Mouse (Mus musculus) thymus, postnatal 25 days (tissue): Measurements from ENCODE around the gene Cacna1d.

Source experiments
- DNase-seq: peaks from one replicate; pipeline ENCODE4 v3.0.0; 2022

The Cacna1d gene

DNA sequence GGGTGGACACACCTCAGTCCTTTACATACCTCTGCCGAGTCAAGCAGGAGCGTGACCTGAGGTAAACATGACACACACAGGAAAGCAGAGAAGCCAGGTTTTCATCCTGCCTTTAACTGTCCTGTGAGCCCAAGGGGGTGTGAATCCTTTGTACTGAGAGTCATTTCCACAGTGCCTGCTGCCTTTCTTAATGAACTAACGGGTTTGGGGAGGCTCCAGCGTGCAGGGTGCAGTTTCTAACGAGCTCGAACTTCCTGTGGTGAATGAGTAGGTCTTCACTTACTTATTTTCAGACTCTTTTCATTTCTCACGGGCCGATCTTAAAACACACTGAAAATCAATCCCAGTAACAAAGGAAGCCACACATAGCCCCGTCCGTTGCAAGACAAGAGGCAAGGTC is 476.8 kb downstream of the Cacna1d start:
- DNase-seq = peak; percentile 58

DNA sequence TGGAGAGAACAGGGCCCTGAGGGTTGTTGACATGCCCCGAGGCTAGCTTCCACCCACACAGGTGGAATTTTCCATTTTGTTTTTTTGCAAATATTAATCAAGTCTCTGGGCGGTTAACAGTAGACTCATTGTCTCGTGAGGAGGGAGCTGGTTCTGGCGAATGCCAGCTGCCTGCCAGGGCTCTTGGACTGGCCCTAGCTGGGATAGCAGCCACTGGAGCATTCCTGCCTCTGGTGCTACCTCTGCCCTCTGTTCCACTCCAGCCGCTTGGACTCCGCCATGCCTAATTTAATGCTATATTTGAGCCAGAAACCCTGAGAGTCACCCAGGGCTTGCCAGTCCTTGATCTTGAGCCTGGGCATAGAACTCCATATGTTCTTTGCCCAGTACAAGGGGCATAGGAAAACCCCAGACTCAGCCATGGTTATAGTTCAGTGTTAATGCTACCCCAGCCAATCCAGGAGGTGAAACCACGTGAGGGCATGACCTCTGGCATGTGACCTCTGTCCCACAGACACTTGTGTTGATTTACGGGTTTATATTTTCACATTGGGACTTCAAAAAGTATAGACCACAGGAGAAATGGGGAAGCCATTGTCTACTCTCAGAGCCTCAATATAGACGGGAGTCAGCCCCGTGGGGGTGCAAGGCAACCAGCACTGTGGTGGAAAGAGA is 479.2 kb downstream of the Cacna1d start:
- no peak for DNase-seq

DNA sequence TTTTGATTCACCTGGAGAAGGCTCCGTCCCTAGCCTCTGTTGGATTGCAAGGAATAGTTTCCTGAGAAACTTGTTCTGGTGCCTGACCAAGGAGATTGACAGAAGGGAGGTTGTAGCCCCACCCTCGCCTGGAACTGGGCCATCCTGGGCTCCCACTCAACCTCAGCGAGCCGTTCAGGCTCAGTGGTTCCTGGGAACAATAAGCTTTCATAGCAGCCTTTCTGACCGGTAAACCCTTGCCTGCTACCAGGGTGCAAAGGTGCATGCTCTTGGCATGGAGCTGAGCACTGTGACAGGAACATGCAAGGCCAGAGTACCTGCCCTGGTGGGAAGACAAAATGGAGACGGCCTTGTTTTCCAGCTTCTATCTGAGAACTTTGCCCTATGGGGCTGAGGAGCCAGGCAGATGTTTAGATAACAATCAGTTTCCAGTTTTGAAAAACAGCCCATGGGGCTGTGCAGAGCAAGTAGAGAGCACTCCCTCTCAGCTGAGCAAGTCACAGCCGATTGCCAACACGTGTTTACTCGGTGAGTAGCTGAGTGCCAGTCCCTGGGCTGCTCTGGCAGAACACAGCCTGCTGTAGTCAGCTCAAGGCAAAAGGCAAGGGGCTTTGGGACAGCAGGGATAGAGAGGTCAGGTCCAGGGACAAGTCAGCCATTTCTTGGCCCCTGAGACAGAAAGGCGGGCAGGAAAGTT is 481.2 kb downstream of the Cacna1d start:
- peak; percentile 59 for DNase-seq

DNA sequence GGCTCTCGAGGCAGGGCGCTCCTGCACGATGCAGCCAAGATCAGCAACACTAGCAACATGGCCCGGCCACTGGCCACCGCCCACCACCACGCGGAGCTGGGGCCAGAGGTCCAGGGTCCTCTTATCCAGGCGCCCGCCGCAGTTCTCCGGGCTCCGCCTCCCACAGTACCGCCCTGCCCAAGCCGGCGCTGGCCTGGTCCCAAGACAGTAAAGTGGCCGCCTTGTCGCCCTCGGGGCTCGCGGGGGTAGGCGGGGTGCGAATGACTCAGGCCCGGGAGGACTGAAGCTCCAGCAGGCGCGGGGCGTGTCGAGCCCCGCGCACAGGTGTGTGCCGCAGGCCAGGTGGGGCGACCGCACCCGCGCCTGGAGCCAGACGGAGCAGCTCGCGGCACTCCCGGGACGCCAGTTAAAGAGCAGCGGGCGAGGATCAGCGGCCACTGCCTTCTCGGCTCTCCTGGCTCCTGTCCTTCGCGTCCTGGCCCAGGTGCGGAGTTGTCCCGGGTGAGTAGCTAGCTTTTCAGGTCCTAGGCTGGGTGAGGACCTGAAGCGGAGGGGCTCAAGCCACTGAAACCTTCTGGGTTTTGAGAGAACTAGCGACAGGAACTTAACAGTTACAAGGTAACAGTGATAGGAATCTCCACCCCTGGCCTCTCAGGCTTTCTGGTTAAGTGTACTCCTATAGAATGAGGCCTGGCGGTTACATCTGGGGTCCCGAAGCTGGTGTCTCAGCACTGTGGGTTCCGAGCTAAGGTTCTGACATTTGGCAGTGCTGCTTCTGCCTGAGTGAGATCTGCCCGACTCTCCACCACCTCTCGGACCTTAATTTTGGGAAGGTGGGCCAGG is 482.3 kb downstream of the Cacna1d start, which contains the start of the genes Il17rb and Chdh:
Gene Il17rb, minus strand, starts transcription at position 164 of the 843 bp plus-strand sequence.
Gene Chdh, plus strand, starts transcription at position 291 of the 843 bp plus-strand sequence.
- DNase-seq = peak; percentile 59

DNA sequence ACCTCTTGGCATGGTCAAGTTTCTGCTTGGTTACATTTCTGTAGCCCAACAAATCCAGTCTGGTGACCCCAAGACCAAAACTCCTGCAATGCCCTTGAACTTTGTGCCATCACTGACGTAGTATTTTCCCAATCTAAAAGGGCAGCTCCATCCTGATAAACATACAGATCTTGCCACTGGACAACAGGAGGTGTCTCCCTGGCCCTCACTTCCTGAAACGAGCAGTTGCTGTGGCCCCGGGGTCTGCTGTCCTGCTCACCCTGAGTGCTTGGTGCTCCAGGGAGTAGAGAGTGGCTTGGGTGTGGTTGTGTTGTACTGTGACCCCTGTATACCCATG is 491.8 kb downstream of the Cacna1d start:
- no peak for DNase-seq

DNA sequence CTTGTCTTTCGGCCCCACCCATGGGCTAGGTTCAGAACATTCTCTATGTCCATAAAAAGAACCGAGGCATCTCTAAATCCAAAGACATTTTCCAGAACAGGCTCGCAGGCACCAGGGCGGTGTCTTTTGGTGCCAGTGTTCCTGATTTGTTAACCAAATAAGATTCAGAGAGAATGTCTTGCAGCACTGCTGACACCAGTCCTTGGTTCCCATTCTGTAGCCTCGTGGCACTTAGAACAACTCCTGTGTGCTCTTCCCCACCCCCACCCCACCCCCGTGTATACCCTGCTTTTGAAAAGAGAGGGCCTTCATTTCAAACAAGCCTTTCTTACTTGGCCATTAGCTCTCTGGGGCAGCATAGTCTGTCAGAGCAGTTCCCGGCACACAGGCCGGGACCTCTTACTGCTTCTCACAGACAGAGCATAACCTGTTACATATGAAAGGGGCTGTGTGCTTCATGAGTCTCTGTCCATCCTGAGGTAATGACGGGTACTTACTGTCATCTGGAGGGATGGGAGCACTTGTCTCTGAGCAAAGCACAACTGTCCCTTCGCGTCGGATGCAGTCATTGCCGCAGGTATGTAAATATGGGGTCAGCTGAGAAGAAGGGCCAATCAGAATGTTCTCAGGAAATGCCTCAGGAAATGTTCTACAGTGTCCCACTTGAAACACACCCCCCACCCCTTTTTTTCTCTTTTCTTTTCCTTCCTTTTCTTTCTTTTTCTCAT is 492.3 kb downstream of the Cacna1d start:
- DNase-seq = no peak

DNA sequence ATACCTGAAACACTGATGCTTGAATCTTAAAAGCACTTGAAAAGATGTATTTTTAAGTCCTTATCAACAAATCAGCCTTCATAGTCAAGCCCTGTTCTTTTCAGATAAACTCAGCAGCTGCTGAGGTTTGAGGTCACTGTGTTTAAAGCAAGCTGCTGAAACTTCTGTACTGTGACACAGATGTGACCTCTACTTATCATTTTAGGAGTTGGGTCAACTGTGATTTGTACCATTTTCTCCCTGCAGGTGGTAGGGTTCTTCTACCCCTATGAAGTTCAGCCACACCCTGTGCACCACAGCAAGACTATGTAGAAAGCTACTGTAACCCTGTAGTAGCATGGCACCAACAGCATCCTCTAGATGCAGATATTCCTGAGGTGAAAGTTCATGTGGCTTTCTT is 493.9 kb downstream of the Cacna1d start:
- DNase-seq = no peak

DNA sequence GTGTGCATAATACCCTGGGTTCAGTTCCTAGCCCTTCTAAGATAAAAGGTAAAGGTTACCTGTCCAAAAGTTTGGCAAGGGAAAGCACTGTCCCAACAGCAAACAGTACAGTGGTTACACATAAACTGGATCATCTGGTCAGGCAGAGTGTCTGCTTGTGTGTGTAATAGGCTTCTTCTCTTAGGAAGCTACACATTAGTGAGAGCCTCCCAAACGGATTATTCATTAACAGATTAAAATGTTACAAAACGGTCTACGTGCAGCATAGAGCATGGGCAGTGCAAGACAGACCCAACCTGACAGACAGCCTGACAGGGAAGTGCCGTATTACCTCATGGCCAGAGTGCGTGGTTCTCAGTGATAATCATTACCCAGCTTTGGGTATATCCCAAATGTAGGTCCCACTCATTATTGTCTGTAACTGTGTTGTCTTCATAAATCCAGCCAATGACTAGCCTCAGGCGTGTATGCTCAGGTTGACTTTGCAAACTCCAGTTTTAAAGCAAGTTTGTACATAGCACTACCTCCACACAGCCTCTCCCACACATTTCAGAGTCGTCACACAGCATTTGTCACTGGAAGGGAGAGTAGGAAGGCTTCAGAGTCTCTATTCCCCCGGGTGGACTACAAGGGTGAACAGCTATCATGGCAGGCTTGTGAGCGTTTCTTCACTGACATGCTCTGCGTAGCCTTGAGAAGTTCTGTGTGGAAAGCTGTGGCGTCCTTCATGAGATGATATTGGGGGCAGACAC is 495.1 kb downstream of the Cacna1d start:
- DNase-seq = no peak

DNA sequence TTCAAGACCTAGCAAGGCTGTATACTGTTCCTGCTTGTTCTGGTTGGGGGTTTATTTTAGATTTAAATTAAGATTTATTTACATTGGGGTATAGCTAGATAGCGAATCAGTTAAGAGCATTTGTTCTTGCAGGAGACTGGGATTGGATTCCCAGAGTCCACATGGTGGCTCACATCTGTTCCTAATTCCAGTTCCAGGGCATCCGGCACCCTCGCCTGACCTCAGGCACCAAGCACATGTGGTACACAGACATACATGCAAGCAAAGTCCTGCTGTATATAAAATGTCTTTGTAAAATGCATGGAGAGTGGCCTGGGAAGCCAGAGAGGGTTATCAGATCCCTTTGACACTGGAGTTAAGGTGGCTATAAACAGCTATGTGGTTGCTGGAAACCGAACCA is 496.3 kb downstream of the Cacna1d start:
- no peak for DNase-seq
